Mouse (Mus musculus) left cerebral cortex, adult 18-20 months (tissue): Measurements from ENCODE around the gene Il15ra. TPM values are rescaled to one million over a fixed set of nuclear protein-coding genes. Genes with fewer than 3 reads are reported as not detected.

Experiments
- DNase-seq, 2 experiments: peaks; one replicate each; pipeline ENCODE4 v3.0.0; 2021 to 2022; ENCODE audit warnings: low spot score in 2 of 2, mixed read lengths in 1 of 2
- total RNA-seq, 2 experiments: library from RNA; stranded (reverse); gene quantifications; 2 replicates each; pipeline ENCODE4 v1.2.3; 2021

Gene Il15ra
- total RNA-seq, 2 experiments from 2014 or later: 7.4 to 14.0 TPM

GRCm38 (mm10) chr2:11706746-11707065 is 1.6 kb downstream of the Il15ra start:
- peak; percentile 34 to 35 for DNase-seq

- no peak for DNase-seq
Measured at GRCm38 (mm10) chr2:11708538-11708937, 3.4 kb downstream of the Il15ra start.

GRCm38 (mm10) chr2:11710101-11710500 is 5.0 kb downstream of the Il15ra start:
- DNase-seq: peak in 1 of 2 experiments; percentile 28

GRCm38 (mm10) chr2:11712483-11712990 is 7.4 kb downstream of the Il15ra start:
- DNase-seq: no peak

GRCm38 (mm10) chr2:11713021-11713420 is 7.9 kb downstream of the Il15ra start:
- DNase-seq: no peak

GRCm38 (mm10) chr2:11714535-11714934 is 9.4 kb downstream of the Il15ra start:
- DNase-seq: peak; percentile 30 to 44

- no peak for DNase-seq
Measured at GRCm38 (mm10) chr2:11718573-11718972, 13.5 kb downstream of the Il15ra start.

- no peak for DNase-seq
Measured at GRCm38 (mm10) chr2:11722564-11722963, 17.5 kb downstream of the Il15ra start.

GRCm38 (mm10) chr2:11727574-11727973 is 22.5 kb downstream of the Il15ra start:
- DNase-seq: no peak

GRCm38 (mm10) chr2:11729091-11729490 is 24.0 kb downstream of the Il15ra start:
- no peak for DNase-seq

- no peak for DNase-seq
Measured at GRCm38 (mm10) chr2:11732978-11733377, 27.9 kb downstream of the Il15ra start.

GRCm38 (mm10) chr2:11735853-11736252 is 30.8 kb downstream of the Il15ra start:
- DNase-seq: no peak

- DNase-seq: no peak
Measured at GRCm38 (mm10) chr2:11738794-11739193, 33.7 kb downstream of the Il15ra start.

GRCm38 (mm10) chr2:11739516-11740051 is 34.5 kb downstream of the Il15ra start:
- DNase-seq: no peak

GRCm38 (mm10) chr2:11762541-11762940 is 57.5 kb downstream of the Il15ra start:
- no peak for DNase-seq

- DNase-seq: peak in 1 of 2 experiments; percentile 29
Measured at GRCm38 (mm10) chr2:11765694-11766093, 60.6 kb downstream of the Il15ra start.

- DNase-seq: no peak
Measured at GRCm38 (mm10) chr2:11766485-11767160, 61.5 kb downstream of the Il15ra start.

GRCm38 (mm10) chr2:11767161-11767545 is 62.1 kb downstream of the Il15ra start:
- no peak for DNase-seq

- DNase-seq: no peak
Measured at GRCm38 (mm10) chr2:11771701-11772100, 66.6 kb downstream of the Il15ra start.

GRCm38 (mm10) chr2:11772401-11772800 is 67.3 kb downstream of the Il15ra start:
- DNase-seq: no peak

GRCm38 (mm10) chr2:11774426-11774825 is 69.3 kb downstream of the Il15ra start:
- DNase-seq: no peak

- DNase-seq: no peak
Measured at GRCm38 (mm10) chr2:11775121-11775520, 70.0 kb downstream of the Il15ra start.

GRCm38 (mm10) chr2:11776415-11776814 is 71.3 kb downstream of the Il15ra start:
- DNase-seq: no peak
